Mouse (Mus musculus) thymus, postnatal 25 days (tissue): ENCODE measurements around the gene Prkaa2.
A peak's percentile ranks its signal among the peaks of the same experiment; 100 is the strongest.

Experiments used
- DNase-seq: peaks from one replicate; pipeline ENCODE4 v3.0.0; 2022

Prkaa2 gene

DNA sequence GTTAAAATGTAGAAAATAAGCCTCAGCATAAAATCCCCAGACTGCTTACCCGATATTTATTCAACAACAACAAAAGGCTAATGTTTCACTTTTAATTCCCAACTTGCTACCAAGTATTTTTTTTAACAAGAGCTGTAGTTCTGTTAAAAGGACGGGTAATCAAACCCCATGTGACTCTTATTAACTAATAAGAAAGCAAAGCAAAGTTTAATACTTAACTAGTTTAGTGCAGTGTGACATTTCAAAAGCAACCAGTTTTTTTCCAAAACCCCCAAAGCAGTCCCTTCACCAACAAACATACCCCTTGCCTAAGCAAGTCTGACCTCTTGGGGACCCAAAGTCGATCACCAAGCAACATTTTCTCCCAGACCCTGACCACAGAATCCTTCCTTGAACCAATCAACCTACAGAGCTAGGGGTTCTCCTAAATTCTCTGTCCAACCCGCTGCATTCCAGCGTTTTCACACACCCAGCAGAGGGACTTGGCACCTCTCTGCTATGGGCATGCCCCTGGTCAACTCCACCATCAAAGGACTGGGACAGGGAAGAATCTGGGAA lies 970 bp downstream of the Prkaa2 start:
- no peak for DNase-seq

GRCm38 (mm10) chr4:105107943-105108640 lies 1.6 kb downstream of the Prkaa2 start:
- no peak for DNase-seq

GRCm38 (mm10) chr4:105104099-105104872 lies 5.4 kb downstream of the Prkaa2 start:
- DNase-seq: no peak

GRCm38 (mm10) chr4:105101337-105101688 lies 8.4 kb downstream of the Prkaa2 start:
- DNase-seq: no peak

DNA sequence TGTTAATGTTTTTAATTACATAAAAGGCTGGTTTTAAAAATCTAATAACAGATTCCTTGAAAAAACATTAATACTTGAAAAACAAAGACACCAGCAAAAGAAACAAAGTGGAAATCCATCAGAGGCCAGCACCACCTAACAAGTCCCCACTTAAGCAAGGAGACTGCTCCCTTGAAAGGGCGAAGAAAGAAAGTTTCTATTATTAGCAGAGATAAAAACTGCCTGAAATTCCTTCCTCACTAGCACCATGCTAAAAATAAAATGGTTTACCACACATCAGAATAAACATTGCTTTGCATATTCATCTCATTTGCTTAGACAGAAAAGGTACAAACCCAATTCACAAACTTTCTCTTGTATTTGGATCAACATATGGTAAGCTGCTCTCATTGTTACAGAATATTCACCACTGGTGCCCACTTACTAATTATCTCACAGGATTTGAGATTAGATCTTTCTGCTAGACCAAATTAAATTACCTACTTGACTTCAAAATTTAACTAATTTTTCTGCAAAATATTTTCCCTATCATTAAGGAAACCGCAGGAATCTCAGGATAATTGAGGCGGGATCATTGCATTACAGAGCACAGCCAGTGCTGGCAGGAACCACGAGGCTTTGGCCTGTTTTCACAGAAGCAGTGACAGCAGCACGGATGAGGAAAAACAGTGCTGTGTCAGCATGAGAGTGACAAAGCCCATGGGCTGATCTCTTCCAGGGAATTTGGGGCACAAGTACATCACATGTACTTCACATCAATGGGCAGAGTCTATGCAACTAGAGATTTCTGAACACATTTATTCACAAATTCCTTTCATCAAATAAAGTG lies 9.0 kb downstream of the Prkaa2 start:
- DNase-seq: no peak

- DNase-seq: no peak
Observed at GRCm38 (mm10) chr4:105098660-105099059, 11.0 kb downstream of the Prkaa2 start.

DNA sequence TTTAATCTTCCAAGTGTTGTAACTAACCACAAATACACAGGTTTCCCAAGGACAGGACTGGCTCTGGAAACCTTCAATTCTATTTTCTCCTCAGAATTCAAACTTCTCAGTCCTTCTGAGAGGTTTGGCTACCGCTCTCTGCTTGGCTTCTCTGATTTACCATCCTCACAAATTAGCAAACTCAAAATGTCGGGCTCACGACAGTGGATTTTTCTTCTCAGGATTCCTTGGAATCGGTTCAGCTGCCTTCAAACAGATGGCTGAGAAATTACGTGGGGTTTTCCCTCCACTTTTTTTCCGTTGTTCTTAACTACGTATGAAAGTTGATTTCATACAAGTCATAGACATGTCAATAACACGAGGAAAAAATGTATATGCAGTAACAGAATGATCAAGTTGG lies 11.5 kb downstream of the Prkaa2 start:
- no peak for DNase-seq

DNA sequence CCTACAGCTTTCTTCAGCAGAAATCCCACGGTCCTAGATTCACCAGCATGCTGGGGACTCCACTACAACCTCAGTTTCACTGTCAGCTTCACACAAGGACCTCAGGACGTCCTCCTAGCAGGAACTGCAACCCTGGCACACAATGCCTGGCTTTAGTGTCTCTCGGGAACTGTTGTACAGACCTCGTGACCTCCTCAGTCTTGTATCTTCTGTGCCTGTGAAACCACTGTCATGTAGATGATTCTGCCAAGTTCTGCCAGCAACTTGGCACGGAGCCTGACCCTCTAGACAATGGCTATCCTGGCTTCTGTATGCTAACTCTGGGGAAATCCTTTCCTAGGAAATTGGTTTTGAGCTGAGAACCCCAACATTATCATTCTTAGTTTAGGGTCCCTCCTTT lies 14.4 kb downstream of the Prkaa2 start:
- DNase-seq: no peak

DNA sequence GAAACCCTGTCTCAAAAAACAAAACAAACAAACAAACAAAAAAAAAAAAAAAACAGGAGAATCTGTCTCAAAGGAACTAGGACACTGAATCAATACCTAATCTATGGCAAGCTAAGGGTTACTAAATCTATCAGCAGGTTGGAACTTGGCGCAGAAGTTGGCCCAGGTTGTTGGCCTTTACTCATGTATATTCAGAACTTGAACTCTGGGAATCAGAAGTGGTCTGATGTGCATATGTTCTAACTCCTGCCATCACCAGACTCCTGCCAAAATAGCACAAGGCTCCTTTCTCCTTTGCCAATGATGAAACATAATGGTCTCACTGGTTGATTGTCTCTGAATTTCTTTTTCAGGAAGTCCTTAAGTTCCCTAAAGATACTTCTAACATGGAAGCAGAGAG lies 15.7 kb downstream of the Prkaa2 start:
- no peak for DNase-seq

- DNase-seq: no peak
Observed at GRCm38 (mm10) chr4:105090417-105090816, 19.3 kb downstream of the Prkaa2 start.

DNA sequence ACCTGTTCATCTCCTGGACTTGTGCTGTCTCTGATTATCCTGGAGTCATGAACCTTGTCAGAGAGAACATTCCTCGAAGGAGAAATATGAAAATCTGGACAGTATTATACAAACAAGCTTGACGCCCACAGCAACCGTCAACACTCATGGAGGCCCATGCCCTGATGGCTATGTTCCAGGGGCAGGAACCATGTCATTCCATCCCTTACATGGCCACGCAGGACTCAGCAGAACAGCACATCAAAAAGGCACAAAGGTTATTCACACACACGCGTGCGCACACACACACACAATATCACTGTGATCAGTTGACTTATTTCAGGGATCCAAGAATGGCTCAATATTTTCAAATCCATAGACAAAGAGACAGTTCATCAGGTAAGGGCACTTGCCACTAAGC lies 20.3 kb downstream of the Prkaa2 start:
- DNase-seq: no peak

- DNase-seq: no peak
Observed at GRCm38 (mm10) chr4:105088671-105089070, 21.0 kb downstream of the Prkaa2 start.

GRCm38 (mm10) chr4:105076152-105076551 lies 33.5 kb downstream of the Prkaa2 start:
- no peak for DNase-seq

- no peak for DNase-seq
Observed at GRCm38 (mm10) chr4:105071761-105072427, 37.8 kb downstream of the Prkaa2 start.

DNA sequence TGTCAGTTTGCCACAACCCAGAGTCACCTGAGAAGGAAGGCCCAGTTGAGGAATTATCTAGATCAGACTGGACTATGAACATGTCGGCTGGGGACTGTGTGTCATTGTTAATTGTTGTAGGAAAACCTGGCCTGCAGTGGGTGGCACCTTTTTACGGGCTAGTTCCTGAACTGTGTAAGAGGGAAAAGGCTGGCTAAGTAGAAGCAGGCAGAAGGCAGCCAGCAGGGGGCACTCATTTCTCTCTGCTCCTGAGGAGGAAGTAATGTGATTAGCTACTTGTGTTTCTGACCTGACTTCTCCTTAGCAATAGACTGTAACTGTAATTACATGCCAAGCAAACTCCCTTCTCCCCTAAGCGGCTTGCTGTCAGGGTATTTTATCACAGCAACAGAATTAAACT lies 38.7 kb downstream of the Prkaa2 start:
- peak; percentile 61 for DNase-seq

GRCm38 (mm10) chr4:105051291-105051690 lies 58.4 kb downstream of the Prkaa2 start:
- DNase-seq: no peak

DNA sequence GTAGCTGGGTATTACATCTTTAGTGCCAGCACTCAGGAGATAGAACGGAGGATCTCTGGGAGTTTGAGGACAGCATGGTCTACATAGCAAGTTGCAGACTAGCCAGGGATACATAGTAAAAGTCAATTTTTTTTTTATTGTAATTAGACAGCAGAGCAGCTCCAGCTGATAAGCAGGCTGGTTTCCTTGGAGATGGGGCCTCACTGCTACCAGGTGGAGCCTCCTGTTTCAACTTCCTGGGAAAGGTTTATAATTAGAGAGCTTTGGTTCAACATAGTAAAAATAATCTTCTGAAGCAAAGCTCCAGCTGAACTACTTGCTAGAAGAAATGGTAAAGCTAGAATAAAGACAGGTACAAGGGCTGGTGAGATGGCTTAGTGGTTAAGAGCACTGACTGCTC lies 59.6 kb downstream of the Prkaa2 start:
- DNase-seq: no peak

DNA sequence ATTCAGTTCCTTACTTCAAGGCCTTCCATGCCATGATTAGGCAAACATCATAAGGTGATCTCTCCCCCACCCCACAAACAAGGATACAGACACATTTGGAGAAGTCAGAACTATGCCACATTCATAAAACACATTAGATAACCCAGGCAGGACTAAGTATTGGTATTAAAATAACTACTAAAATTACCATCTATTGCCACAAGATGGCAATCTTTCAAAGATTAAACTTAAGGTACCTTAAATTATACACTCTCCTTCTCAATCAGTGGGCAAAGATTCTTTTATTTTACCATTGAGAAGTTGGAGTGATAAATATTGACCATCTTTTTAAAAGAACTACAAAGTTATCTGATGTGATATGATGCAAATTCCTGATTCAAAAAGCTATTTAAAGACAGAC lies 75.4 kb downstream of the Prkaa2 start:
- DNase-seq: no peak

DNA sequence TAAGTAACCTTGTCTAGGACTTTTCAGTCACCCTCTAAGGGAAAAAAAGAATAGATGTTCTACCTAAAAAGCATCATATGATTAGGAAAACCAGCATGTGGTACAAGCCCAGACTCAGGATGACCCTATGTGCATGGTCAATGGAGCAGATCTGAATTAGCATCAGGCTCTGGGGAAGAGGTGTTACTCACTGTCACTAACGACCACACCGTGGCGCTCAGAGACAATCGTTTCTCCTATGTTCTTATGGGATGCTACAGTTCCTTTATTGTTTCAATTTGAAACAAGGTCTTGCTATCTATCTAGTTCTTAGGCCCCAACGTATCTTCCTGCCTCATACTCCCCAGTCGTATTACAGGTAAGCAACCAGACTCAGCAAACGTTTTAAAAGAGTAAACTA lies 76.5 kb downstream of the Prkaa2 start:
- DNase-seq: no peak

DNA sequence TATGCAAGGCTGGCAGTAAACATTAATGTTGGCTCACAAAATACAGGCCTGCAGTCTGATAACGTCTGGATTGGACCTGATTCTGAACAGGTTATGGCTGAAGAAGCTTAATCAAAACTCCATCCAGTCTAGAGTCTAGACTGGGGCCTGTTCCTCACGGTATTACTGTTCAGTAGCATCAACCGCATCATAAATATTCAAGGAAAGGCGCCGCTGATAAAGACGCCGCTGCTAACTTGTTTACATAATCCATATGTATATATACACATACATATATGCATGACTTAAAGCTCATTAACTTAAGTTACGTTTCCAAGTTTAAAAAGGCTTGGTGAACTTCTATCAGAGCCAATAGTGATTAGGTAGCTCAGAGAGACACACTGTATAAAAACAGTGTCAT lies 78.6 kb downstream of the Prkaa2 start:
- no peak for DNase-seq

- DNase-seq: no peak
Observed at GRCm38 (mm10) chr4:105027278-105027677, 82.4 kb downstream of the Prkaa2 start.

GRCm38 (mm10) chr4:105016006-105016613 lies 93.6 kb downstream of the Prkaa2 start:
- no peak for DNase-seq
